Comparison of ENCODE assay signal across 13 mouse cellular contexts in the genomic region with DNA sequence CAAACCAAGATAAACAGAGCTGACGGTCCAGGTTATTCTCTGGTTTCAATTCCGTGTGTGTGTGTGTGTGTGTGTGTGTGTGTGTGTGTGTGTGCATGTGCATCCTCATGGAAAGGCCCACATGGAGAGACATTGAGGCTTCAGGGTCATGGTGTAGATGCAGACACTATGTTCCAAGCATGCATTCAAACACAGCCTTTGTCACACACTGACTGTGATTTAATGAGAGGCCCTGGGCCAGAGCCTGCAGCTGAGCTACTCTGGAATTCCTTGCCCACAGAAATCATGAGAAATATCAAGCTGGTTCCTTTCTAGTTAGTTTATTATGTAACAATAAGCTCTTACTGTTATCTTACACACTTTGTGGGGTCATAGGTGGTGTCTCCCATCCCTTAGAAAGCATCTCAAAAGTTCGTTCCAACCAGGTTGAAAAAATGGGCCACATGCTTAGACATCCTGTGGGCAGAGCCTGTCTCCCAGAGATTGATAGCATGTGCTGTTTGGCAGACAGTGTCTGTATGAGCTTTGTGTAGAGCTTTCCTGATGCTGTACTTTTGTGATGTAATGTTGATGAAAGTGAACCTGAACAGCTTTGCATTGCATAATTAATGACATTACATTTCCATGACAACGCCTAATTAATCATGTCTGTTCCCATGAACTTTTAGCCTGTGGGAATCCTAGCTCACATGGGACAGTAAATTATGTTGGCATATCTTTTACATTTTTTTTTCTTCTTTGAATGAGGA.
DNase-seq lines count a peak whose midpoint lies in the region; ATAC-seq lines count a peak whose summit lies in the region.
"Had no signal": no experiment of that assay in that cellular context is flagged by ENCODE, and none has a peak within 500 bp of the region (broad histone marks: within the 10 kb centered on the region; RNA-seq: fewer than 3 reads in every experiment).

No protein-coding gene starts in this region.

- 58% methylated on average over 4 of the region's 4 CpGs for WGBS in kidney, embryonic 14.5 days

- H3K9me3 ChIP-seq in kidney, embryonic 14.5 days (ENCODE audit: control insufficient read depth, low read length) = no peaks in the 10 kb centered on the region
- H3K9me3 ChIP-seq: limb, embryonic 13.5 days; lung, embryonic 15.5 days; midbrain, embryonic 13.5 days had no signal

- no peak overlapping the region for H3K9ac ChIP-seq in kidney, embryonic 14.5 days (ENCODE audit: low read depth, low read length)
- H3K9ac ChIP-seq: limb, embryonic 13.5 days; lung, embryonic 15.5 days; midbrain, embryonic 13.5 days had no signal

- peaks cover 38% of the 10 kb centered on the region for H3K4me1 ChIP-seq in kidney, embryonic 14.5 days (ENCODE audit: control insufficient read depth, insufficient read depth, low read length)

- no peak overlapping the region for H3K4me2 ChIP-seq in kidney, embryonic 14.5 days (replicated peaks; ENCODE audit: low read depth, low read length)
- H3K4me2 ChIP-seq: limb, embryonic 13.5 days; lung, embryonic 15.5 days; midbrain, embryonic 13.5 days had no signal

- H3K27me3 ChIP-seq in kidney, embryonic 14.5 days (ENCODE audit: control insufficient read depth, insufficient read depth, low read length) = no peaks in the 10 kb centered on the region
- H3K27me3 ChIP-seq: limb, embryonic 13.5 days; lung, embryonic 15.5 days; midbrain, embryonic 13.5 days had no signal

- H3K4me3 ChIP-seq in kidney, embryonic 14.5 days (ENCODE audit: low read length) = no peak overlapping the region
- H3K4me3 ChIP-seq: limb, embryonic 13.5 days; lung, embryonic 15.5 days; midbrain, embryonic 13.5 days had no signal

- no peaks in the 10 kb centered on the region for H3K36me3 ChIP-seq in kidney, embryonic 14.5 days (ENCODE audit: control insufficient read depth, insufficient read depth, low read length)
- H3K36me3 ChIP-seq: limb, embryonic 13.5 days; lung, embryonic 15.5 days; midbrain, embryonic 13.5 days had no signal

- no peak for DNase-seq in kidney, postnatal 14 days
- DNase-seq in Muller cell, postnatal 12 days (ENCODE audit: inconsistent ontology term) = peak; percentile 54
- DNase-seq in embryo, embryonic 11 days = peak; percentile 51
- DNase-seq in mesoderm, embryonic 11.5 days (ENCODE audit: low read depth, low spot score) = peak; percentile 85
- no peak for DNase-seq in left cerebral cortex, adult 8-10 months (ENCODE audit: low spot score in 2 of 2)
- DNase-seq: cerebellum, postnatal 25 days; heart, postnatal 36 days; thymus, postnatal 14 days had no signal

- no peak for ATAC-seq in kidney, embryonic 14.5 days (ENCODE audit: low FRiP score, low TSS enrichment)
- no peak for ATAC-seq in megakaryocyte-erythroid progenitor cell, adult 5-6 weeks (replicated peaks; ENCODE audit: low FRiP score, low TSS enrichment, poor library complexity, severe bottlenecking)
- ATAC-seq: midbrain, embryonic 13.5 days had no signal

- peak overlapping the region; percentile 15; the same call in 1 of the 2 replicates for H3K27ac ChIP-seq in kidney, embryonic 14.5 days (ENCODE audit: low read depth, low read length)
- H3K27ac ChIP-seq: limb, embryonic 13.5 days; lung, embryonic 15.5 days; midbrain, embryonic 13.5 days had no signal

Comparison
In these comparisons a context has a peak if more than half of its experiments do, and no peak if none do; other contexts are left out.
1. DNase-seq: peak in Muller cell, postnatal 12 days (single experiment), embryo, embryonic 11 days (single experiment) and mesoderm, embryonic 11.5 days (single experiment); none in kidney, postnatal 14 days (single experiment) and left cerebral cortex, adult 8-10 months (0 of 2).